Mouse (Mus musculus) CH12.LX (cell line): Measurements from ENCODE around the gene Copa.

Source experiments
- CTCF ChIP-seq, 2 experiments: IDR thresholded peaks in 1 of 2; conservative IDR thresholded peaks in 1 of 2; 2 replicates each; pipeline ENCODE4 v1.5.1; 2011 to 2012; ENCODE audit warnings: low read depth in 2 of 2, low read length in 2 of 2, improper control_type of control experiment in 1 of 2, inconsistent platforms in 1 of 2, mild to moderate bottlenecking in 1 of 2, moderate library complexity in 1 of 2
- EP300 ChIP-seq: IDR thresholded peaks from 2 replicates; pipeline ENCODE4 v1.6.1; 2011; ENCODE audit warnings: low read length, improper control_type of control experiment
- IRF4 ChIP-seq: IDR thresholded peaks from 2 replicates; pipeline ENCODE4 v1.6.1; 2014; ENCODE audit warnings: low read depth, mild to moderate bottlenecking, inconsistent platforms, low read length, improper control_type of control experiment
- JUN ChIP-seq: IDR thresholded peaks from 2 replicates; pipeline ENCODE4 v1.6.1; 2011; ENCODE audit warnings: low read depth, mild to moderate bottlenecking, low read length, improper control_type of control experiment, moderate library complexity; ENCODE audit not compliant: insufficient read depth
- POLR2AphosphoS2 ChIP-seq: IDR thresholded peaks from 2 replicates; pipeline ENCODE4 v1.6.1; 2011; ENCODE audit warnings: low read depth, low read length, improper control_type of control experiment

DNA sequence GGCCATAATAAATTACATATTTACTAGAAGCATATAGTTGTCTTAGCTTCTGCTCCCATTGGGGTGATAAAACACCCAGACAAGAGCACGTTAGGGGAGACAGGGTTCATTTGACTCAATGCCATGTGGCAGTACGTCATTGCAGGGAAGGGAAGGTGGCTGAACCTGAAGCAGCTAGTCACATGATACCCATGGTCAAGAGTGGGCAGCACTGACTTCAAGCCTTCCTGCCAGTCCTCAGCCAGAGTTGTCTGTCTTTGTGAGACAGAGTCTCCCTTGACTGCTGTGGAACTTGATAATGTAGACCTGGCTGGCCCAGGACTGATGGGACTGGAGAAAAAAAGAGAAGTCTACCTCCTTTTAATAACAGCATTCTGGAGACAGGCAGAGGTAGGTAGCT, 40.3 kb downstream of the Copa start:
- TF ChIP-seq CTCF (conservative IDR thresholded peaks at IDR 0.05 in 1 of 2, IDR thresholded peaks at IDR 0.05 in 1 of 2; ENCODE audit: low read depth in 2 of 2, low read length in 2 of 2) = no peak
- TF ChIP-seq JUN = no peak
- no peak for TF ChIP-seq IRF4
- no peak for TF ChIP-seq POLR2AphosphoS2
- no peak for TF ChIP-seq EP300
